Mouse (Mus musculus) A20 (cell line): Measurements from ENCODE around the gene Vgll4.
A peak's percentile ranks its signal among the peaks of the same experiment; 100 is the strongest.

Experiments
- DNase-seq: peaks from one replicate; pipeline ENCODE4 v3.0.0-alpha.2; 2011; ENCODE audit warnings: low read depth, low spot score

Gene Vgll4

DNA sequence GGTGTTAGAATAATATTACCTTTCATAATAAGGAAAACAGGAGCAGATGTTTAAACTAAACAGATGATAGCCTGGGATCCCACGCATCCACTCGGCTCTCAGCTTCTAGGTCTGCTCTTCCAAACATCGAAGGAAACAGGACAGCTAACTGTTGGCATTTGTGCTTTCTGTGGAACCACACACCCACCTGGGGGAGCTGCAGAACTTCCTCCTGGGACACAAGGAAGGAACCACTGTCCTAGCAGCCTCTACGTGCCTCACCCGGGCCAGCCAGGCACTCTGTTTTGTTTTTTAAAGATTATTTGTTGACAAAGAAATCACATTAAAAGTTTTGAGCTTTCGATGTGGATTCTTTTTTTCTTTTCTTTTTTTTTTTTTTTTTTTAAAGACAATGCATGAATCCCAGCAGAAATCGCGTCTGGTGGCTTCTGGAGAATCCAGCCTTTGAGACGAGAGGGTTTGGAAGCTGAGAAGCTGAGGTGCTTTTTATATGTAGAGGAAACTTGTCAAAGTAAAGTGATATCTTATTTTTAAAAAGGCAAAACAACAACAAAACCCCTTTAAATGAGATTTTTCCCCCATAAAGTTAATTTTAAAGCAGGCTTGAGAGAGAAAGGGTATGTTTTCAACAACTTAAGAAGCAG, 50.0 kb downstream of the Vgll4 start:
- peak; percentile 26 for DNase-seq

- no peak for DNase-seq
These were observed 50.8 kb downstream of the Vgll4 start for GRCm38 (mm10) chr6:114918994-114919393.

- no peak for DNase-seq
These were observed 51.8 kb downstream of the Vgll4 start for GRCm38 (mm10) chr6:114917770-114918635.

DNA sequence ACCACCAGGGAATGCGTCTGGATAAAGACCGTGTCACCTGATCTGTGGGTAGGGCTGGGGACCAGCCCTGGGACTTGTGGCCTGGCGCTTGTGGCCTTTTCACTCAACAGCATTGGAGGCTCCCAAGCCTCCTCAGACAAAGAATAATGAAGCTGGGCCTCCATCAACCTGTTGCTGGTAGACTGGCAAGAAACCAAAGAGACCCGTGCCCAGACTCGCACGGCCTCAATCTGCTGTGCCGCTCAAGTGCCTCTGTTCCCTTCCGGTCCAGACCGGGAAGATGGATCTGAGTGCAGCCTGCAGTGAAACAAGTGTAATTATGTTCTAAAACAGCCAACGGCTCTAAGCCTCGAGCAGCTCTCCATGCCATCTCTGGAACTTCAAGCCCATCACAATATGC, 52.7 kb downstream of the Vgll4 start:
- no peak for DNase-seq

- no peak for DNase-seq
These were observed 53.1 kb downstream of the Vgll4 start for GRCm38 (mm10) chr6:114916715-114916992.

DNA sequence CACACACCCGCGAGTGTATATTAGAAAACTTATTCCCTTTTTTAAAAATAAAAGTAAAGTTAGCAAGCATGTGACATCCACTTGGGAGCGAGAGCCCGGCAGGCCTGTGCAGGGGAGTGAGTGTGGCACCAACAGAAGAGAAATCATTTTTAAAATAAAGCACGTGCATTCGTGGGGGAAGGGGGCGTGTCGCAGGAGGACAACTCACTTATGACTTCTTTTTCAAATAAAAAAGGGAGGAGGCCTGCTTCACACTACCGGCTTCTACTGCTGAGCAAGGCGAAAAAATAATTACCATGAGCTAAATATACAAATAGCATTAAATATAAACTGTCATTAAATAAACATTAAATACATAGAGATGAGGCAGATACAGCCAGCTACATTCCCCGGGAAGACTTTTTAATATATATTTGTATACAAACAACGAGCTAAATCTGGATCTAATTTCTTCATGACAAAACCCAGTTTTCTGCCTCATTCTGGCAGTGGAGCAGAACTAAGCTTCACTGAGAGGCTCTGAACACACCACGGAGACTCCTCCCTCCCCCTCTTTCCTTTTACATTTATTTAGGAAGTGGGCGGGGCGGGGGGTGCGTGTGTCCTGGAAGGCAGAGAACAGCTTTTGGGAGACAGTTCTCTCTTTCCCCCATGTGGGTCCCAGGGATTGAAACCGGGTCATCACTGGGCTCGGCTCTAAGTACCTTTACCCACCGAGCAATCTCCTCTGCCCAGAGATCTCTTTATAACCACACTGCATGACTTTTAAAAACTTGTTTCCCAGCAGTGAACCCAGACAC, 53.7 kb downstream of the Vgll4 start:
- no peak for DNase-seq

- DNase-seq = no peak
These were observed 55.6 kb downstream of the Vgll4 start for GRCm38 (mm10) chr6:114914041-114914716.

DNA sequence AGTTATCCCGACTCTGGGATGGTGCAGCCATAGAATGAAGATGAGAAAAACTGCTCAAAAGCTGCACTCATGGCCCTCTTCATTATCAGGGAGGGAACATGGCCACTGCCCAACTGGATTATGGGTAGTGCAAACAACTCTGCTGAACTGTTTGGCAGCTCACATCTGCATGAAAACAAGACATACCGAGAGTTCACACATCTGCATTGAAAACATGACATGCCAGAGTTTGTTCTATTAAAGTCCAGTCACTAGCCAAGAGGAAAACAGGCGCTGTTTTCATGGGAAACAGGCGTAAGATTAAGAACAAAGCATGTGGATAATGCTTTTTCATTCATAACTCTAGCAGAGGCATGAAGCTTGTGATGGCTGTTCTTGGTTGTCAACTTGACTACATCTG, 56.7 kb downstream of the Vgll4 start:
- DNase-seq = no peak

GRCm38 (mm10) chr6:114911540-114911939, 58.3 kb downstream of the Vgll4 start:
- DNase-seq = no peak

DNA sequence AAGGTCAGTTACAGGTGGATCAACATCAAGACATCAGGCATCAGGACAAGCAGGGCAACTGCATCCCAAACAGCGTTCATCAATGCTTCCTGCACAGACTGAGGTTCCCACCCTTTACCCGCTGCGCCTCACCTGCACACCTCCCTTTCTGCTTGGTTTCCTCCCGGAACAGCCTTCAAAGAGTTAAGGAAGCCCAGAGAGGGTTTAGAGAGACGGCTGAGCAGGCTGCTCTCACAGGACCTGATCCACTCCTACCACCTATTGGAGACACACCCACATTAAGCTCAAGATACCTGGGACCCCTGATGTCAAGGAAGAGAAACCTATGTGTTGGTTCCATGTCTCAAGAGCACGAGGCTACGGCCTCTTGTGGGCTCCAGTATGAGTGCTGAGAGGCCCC, 60.0 kb downstream of the Vgll4 start:
- DNase-seq = no peak

- no peak for DNase-seq
These were observed 62.3 kb downstream of the Vgll4 start for GRCm38 (mm10) chr6:114907459-114907858.

- no peak for DNase-seq
These were observed 63.6 kb downstream of the Vgll4 start for GRCm38 (mm10) chr6:114906209-114906608.

DNA sequence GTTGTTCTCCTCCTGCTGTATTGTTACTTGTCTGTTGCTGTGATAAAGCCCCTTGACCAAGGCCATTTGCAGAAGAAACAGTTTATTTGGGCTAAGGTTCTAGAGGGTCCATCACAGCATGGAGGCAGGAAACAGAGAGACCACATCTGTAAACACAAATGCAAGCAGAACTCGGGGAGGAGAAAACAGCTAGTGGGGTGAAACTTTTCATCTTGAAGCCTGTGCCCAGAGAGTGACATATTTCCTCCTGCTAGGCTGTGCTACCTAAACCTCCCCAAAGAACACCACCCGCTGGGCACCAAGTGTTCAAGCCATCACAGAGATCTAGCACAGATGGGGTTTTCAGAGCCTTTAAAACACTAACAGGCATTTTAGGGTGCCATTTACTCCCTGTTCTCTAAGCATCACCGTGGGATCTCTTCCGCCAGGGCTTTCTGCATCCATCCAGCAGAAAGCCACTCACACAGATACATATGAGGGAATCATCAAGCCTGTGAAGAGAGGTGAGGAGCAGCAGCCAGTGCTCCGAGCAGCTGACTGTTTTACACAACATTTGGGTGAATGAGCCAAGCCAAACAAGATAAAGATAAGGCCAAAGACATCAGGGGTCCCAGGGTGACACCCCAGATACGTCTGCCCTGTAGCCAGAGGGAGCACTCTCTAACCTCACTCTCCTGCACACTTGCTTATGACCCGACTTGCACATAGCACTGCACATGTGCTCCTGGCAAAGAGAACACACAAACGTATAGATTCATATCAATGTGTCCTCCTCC, 64.4 kb downstream of the Vgll4 start:
- DNase-seq = no peak

DNA sequence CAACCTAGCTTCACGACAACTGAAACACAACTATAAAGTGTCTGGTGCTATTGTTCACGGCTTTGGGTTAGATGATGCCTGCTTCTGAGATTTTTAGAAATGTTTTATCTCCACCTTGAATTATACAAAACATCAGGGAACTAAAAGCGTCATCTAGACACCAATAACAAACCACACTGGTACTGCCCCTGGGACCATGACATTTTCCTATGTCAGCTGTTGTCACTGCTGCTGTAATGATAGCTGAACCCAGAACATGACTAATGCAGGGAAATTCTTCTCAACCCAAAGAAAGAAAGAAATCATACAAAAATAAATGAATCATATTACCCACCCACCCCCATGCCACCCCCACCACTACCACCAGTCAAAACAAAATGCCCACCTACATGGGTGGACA, 65.0 kb downstream of the Vgll4 start:
- DNase-seq = no peak

GRCm38 (mm10) chr6:114904233-114904632, 65.6 kb downstream of the Vgll4 start:
- no peak for DNase-seq

GRCm38 (mm10) chr6:114901921-114902320, 67.9 kb downstream of the Vgll4 start:
- DNase-seq = no peak

GRCm38 (mm10) chr6:114901321-114901824, 68.4 kb downstream of the Vgll4 start:
- no peak for DNase-seq

- DNase-seq = no peak
These were observed 69.6 kb downstream of the Vgll4 start for GRCm38 (mm10) chr6:114900194-114900593.

DNA sequence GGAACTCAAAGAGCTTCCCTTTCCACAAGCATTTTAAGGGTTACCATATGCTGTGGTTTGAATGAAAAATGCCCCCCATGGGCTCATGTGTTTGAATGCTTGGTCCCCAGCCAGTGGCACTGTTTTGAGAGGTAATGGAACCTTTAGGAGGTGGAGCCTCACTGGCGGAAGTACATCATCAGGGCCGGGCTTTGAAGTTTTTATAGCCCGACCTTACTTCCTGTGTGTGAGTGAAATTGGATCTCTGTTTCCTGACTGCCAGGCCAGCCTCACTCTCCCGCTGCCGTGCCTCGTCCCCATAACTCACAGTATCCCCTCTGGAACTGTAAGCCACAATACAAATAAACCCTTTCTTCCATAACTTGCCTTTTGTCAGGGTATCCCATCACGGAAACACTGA, 70.1 kb downstream of the Vgll4 start:
- DNase-seq = no peak

DNA sequence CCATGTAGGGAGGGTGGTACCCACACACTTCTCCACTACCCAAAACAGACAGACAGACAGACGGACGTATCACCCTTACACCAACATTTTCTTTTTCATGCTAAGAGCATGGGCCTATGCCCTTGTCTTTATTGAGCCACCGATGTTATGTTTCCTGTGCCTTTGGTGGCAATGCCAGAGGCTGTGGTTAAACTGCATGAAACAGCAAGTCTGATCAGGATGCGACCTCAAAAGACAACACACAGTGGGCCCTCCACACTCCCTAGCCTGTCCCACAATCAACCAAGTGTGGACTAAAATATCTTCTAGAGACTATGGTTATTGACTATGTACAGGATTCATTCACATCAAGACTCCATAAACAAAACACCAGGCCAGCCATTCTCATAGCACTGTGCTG, 70.8 kb downstream of the Vgll4 start:
- DNase-seq = no peak

DNA sequence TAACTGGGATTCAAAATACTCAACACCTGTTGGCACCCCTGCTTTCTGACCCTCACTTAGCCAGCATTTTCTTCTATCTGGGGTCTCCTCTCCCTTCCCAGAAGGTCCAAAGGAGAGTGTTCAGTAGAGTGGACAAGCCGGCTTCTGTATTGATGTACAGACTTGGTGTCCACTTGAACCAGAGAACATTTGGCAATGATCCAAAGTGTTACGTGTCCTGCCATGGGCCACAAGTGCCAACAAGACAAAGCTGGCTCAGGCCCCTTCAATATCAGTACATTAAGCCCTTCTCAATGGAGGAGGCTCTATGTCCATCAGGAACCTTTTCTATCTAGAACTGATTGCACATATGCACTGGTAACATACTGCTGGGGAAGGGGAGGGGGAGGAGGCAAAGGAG, 73.5 kb downstream of the Vgll4 start:
- DNase-seq = no peak
